Mouse (Mus musculus) forebrain, embryonic 10.5 days (tissue): ENCODE results near the gene Cfap99. TPM values are rescaled to one million over a fixed set of nuclear protein-coding genes. Genes with fewer than 3 reads are reported as not detected.

Source experiments
- DNase-seq: peaks from one replicate; pipeline ENCODE4 v3.0.0-alpha.2; 2017; ENCODE audit warnings: low spot score; ENCODE audit errors: extremely low spot score
- H3K27ac ChIP-seq: fragments of 300-500 bp; sonication (generic); 2 replicates; pipeline ENCODE4 v1.5.1; 2016; ENCODE audit warnings: mild to moderate bottlenecking
- H3K27me3 ChIP-seq: fragments of 300-500 bp; sonication (generic); 2 replicates; pipeline ENCODE4 v1.6.1; 2016; ENCODE audit warnings: mild to moderate bottlenecking; ENCODE audit not compliant: poor library complexity, severe bottlenecking
- H3K36me3 ChIP-seq: fragments of 300-500 bp; sonication (generic); replicated peaks from 2 replicates; pipeline ENCODE4 v1.6.1; 2016; ENCODE audit warnings: mild to moderate bottlenecking, moderate library complexity
- H3K4me1 ChIP-seq: fragments of 300-500 bp; sonication (generic); 2 replicates; pipeline ENCODE4 v1.6.1; 2016
- H3K4me3 ChIP-seq: fragments of 300-500 bp; sonication (generic); 2 replicates; pipeline ENCODE4 v1.5.1; 2016; ENCODE audit warnings: mild to moderate bottlenecking, moderate library complexity
- H3K9me3 ChIP-seq: fragments of 300-500 bp; sonication (generic); 2 replicates; pipeline ENCODE4 v1.6.1; 2016; ENCODE audit warnings: mild to moderate bottlenecking, moderate library complexity
- WGBS: fragments of 180-500 bp; shearing (Covaris S2); methylation state at CpG from one replicate; pipeline ENCODE4 v1.1.7; 2016; 5-methylcytosine and 5-hydroxymethylcytosine counted together
- polyA plus RNA-seq: library from polyadenylated mRNA; unstranded; fragments of >200 nt; fragmentation: Nextera tagmentation; extraction: Ambion mirVana; gene quantifications from 2 replicates; pipeline ENCODE4 v1.2.1, GENCODE M21; 2016

Cfap99 gene
- polyA plus RNA-seq, 1 experiment from 2014 or later: not detected

DNA sequence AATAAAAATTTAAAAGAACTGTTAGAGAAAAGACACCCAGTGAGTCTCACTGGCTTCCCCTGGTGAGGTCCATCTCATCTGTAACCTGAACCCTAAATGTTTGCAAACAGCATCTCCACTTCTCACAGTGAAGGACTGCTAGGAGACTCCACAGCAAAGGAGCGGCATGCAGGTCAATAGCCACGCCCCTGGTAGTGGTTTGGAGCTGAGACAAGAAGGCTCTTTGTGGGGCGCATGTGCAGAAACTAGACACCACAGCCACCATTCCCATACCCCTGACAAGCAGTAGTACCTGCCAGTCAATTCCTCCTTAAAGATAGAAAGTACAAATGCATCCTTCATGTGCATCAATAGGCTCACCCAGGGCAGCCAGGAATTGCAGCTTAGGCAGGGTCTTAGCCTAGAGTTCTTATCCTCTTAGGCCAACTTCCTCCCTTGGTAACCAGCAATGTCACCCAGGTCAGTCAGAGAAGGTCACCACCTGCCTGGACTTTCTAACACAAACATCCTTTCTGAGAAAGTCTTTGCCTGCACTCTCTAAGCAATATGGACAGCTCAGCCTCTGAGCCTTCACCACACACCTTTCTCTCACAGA, 4.1 kb upstream of the Cfap99 start:
- WGBS: 44% methylated on average over 3 of the region's 3 CpGs
- Histone ChIP-seq H3K4me1 (peaks cover 49% of the 10 kb centered on the region), H3K27ac (no peak overlapping the region), H3K4me3 (no peak overlapping the region), H3K36me3 (no peaks in the 10 kb centered on the region), H3K9me3 (no peaks in the 10 kb centered on the region), H3K27me3 (peaks cover 65% of the 10 kb centered on the region)
- no peak for DNase-seq

DNA sequence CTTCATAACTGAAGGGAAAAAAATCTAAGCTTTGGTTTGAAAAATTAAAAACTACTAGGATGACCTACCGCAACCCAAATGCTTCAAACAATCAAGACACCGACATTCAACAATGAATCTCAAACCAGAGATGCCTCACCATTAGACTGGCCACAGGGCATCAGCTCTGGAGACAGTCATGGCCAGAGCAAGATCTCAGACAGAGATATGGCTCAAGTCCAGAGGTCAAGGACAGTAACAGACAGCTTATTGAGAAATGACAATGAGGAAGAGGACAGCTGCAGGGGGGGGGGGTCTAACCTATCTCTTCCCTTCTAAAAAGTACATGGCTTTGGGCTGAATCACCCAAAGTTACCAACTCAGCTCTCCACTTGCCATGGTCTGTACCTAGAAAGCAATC, 3.1 kb upstream of the Cfap99 start:
- DNase-seq: no peak
- 77% methylated on average over 2 of the region's 2 CpGs for WGBS
- Histone ChIP-seq H3K4me3 (no peak overlapping the region), H3K36me3 (no peaks in the 10 kb centered on the region), H3K27me3 (peaks cover 75% of the 10 kb centered on the region), H3K27ac (no peak overlapping the region), H3K4me1 (peaks cover 49% of the 10 kb centered on the region), H3K9me3 (no peaks in the 10 kb centered on the region)

DNA sequence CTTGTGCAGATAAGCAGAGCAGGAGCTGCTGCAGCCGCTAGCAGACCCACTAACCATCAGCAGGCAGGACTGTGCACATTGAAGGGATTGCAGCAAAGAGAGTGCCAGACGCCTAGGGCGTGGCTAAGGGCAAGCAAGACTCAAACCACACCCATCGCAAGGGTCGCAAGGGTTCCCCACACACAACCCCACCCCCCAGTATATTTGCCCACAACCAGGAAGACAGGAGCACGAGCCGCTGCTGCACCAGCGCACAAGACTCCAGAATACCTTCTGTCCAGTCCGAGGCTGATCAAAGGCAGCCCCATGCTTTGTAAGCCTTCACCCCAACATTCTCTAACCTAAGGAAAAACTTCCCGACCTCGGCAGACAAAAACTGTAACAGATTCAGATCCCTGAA, 1.9 kb upstream of the Cfap99 start:
- H3K27me3 ChIP-seq: peaks cover 83% of the 10 kb centered on the region
- WGBS: 3% methylated on average over 11 of the region's 11 CpGs
- no peaks in the 10 kb centered on the region for H3K9me3 ChIP-seq
- H3K4me1 ChIP-seq: peaks cover 49% of the 10 kb centered on the region
- no peaks in the 10 kb centered on the region for H3K36me3 ChIP-seq
- DNase-seq: no peak
- no peak overlapping the region for H3K27ac ChIP-seq
- peak overlapping the region; percentile 75 for H3K4me3 ChIP-seq

DNA sequence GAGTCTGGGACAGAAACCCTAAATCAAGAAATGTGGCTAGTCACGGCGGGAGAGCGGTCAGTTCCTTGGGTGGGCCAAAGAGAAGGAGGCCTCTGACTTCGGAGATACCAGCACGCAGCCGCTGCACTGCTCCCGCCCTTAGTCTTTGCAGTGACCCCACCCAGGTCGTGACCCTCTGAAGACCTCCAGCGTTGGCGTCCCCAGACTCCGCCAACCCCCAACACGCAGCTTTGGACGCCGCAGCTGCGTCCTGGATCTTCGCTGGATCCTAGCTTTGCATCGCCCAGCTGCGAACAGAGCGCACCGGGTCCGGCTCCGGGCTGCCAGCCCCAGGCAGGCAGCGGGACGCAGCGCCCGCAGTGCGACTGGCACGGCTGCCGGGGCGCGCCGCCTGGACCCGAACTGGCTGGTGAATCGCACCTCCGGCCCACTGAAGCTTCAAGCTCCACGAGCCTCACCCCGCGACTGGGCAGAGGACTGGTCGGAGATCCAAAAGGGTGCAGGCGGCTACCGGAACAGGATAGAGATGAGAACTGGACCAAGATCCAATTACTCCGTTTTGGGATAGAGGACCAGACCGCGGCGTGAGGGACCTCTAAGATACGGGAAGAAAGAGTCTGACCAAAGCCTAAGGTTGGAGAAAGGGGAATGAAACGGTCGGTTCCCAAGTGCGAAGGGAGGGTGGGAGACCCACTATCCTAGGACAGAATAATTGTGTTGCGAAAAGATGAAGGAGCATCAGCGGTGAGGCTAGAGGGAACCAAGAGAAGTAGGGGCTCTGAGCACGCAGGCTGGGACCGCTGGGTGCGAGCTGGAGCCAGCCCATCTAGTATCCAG, 1.2 kb upstream of the Cfap99 start:
- Histone ChIP-seq H3K4me3 (peak overlapping the region; percentile 75), H3K27ac (no peak overlapping the region), H3K36me3 (no peaks in the 10 kb centered on the region), H3K4me1 (peaks cover 49% of the 10 kb centered on the region), H3K27me3 (peaks cover 85% of the 10 kb centered on the region), H3K9me3 (no peaks in the 10 kb centered on the region)
- under 1% methylated on average over 54 of the region's 54 CpGs for WGBS
- peak; percentile 36 for DNase-seq

DNA sequence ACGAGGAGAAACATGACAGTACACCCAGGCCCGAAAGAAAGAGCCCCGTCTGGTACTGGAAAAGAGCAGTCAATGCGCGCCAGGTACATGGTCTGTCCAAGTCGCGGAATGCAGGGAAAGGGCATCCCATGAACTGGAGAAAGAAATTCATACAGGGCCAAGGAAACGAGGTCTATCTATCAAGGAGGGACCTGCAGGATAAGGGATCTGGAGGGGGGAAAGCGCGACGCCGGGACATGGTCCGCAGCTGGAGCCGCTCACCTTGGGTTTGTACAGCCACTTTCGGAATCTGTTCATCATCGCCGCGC, 608 bp upstream of the Cfap99 start:
- Histone ChIP-seq H3K27ac (no peak overlapping the region), H3K9me3 (no peaks in the 10 kb centered on the region), H3K27me3 (peaks cover 83% of the 10 kb centered on the region), H3K36me3 (no peaks in the 10 kb centered on the region), H3K4me1 (peaks cover 43% of the 10 kb centered on the region), H3K4me3 (peak overlapping the region; percentile 75)
- under 1% methylated on average over 18 of the region's 18 CpGs for WGBS
- DNase-seq: no peak

DNA sequence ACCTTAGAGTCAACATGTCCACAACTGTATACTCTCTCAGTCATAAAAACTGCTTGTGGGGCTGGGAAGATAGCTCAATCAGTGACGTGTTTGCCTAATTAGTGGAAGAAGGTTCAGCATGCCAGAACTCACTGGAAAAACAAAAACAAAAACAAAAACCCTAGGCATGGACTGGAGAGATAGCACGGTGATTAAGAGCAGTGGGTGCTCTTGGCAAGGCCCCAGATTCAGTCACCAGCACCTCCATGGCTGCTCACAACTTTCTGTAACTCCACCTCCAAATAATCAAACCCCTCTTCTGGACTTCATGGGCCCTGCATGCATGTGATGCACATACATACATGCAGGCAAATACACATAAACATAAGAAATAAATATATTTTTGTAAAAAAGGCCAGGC, 886 bp downstream of the Cfap99 start:
- H3K4me1 ChIP-seq: peaks cover 39% of the 10 kb centered on the region
- 61% methylated on average over 2 of the region's 2 CpGs for WGBS
- no peak overlapping the region for H3K4me3 ChIP-seq
- no peak for DNase-seq
- H3K9me3 ChIP-seq: no peaks in the 10 kb centered on the region
- no peaks in the 10 kb centered on the region for H3K36me3 ChIP-seq
- H3K27ac ChIP-seq: no peak overlapping the region
- peaks cover 74% of the 10 kb centered on the region for H3K27me3 ChIP-seq

DNA sequence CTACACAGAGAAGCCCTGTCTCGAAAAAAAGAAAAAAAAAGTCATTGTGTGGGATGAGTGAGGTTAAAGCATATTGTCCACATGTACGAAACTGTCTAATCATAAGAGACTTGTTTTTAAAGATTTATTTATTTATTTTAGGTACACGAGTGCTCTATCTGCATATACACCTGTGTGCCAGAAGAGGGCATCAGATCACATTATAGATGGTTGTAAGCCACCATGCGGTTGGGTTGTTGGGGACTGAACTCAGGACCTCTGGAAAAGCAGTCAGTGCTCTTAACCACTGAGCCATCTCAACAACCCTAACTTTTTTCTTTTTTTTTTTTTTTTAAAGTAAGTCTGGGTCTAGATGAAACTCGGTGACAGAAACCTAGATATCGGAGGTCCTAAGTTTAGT, 5.0 kb downstream of the Cfap99 start:
- Histone ChIP-seq H3K27me3 (peaks cover 34% of the 10 kb centered on the region), H3K9me3 (no peaks in the 10 kb centered on the region), H3K4me3 (no peak overlapping the region), H3K4me1 (peaks cover 20% of the 10 kb centered on the region), H3K27ac (no peak overlapping the region), H3K36me3 (no peaks in the 10 kb centered on the region)
- no peak for DNase-seq
- 81% methylated on average over 6 of the region's 6 CpGs for WGBS

DNA sequence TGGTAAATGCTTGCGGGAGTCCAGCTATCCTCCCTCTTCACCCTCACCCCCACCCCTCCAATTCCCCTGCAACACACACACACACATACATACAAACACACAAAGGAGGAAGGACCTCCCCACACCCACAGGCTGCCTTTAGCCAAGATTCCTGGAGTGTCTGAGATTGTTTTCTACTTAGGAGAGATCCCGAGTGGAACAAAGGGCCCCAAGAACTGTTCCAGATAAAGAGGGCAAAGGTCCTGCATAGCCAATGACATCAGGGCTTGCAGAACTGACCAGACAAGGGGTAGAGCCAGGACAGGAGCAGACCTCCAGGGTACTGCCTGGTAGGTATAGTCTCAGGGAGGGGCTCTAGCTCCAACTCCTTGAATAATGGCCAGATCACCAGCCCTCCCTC, 6.3 kb downstream of the Cfap99 start:
- peaks cover 21% of the 10 kb centered on the region for H3K27me3 ChIP-seq
- no peak overlapping the region for H3K27ac ChIP-seq
- no peaks in the 10 kb centered on the region for H3K9me3 ChIP-seq
- H3K36me3 ChIP-seq: no peaks in the 10 kb centered on the region
- peaks cover 13% of the 10 kb centered on the region for H3K4me1 ChIP-seq
- WGBS: 34% methylated on average over 2 of the region's 2 CpGs
- H3K4me3 ChIP-seq: no peak overlapping the region
- DNase-seq: no peak

DNA sequence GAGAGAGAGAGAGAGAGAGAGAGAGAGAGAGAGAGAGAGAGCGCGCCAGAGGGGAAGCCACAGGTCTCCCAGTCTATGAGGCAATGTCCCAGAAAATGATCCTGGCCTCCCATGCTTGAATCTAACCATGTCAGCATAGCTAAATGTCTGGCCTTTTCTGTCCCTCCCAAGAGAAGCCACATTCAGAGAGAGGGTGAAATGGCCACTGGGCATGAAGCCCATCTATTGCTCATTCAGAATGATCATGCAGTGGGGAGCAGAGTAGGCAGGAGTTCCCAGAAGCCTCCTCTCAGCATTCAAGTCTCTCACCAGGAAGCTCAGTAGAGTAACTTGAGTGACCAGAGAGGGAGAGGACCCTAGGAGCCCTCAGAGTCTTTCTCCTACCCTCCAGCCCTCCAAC, 6.7 kb downstream of the Cfap99 start:
- WGBS: 93% methylated on average over 2 of the region's 2 CpGs
- H3K9me3 ChIP-seq: no peaks in the 10 kb centered on the region
- H3K27ac ChIP-seq: no peak overlapping the region
- H3K4me3 ChIP-seq: no peak overlapping the region
- no peaks in the 10 kb centered on the region for H3K36me3 ChIP-seq
- H3K27me3 ChIP-seq: peaks cover 16% of the 10 kb centered on the region
- DNase-seq: no peak
- H3K4me1 ChIP-seq: peaks cover 13% of the 10 kb centered on the region

DNA sequence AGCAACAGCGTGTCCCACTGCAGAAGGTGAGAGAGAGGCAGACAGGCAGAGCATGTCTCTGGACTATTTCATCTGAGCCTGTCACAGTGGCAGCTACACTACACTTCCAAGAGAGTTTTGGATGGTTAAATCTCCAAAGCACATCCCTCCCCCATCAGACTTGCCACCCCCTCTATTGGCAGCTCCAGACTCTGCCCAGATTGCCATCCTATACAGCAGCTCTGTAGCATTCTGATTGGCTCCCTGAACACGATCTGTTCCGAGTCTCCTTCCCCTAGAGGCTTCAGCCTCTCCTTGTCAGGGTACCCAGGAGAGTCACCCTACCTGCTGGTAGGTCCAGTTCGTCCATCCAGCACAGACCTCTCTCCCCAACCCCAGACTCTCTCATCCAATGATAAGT, 9.7 kb downstream of the Cfap99 start:
- Histone ChIP-seq H3K9me3 (no peaks in the 10 kb centered on the region), H3K36me3 (no peaks in the 10 kb centered on the region), H3K4me1 (peaks cover 13% of the 10 kb centered on the region), H3K4me3 (no peak overlapping the region), H3K27me3 (no peaks in the 10 kb centered on the region), H3K27ac (no peak overlapping the region)
- WGBS: 65% methylated on average over 4 of the region's 4 CpGs
- no peak for DNase-seq

DNA sequence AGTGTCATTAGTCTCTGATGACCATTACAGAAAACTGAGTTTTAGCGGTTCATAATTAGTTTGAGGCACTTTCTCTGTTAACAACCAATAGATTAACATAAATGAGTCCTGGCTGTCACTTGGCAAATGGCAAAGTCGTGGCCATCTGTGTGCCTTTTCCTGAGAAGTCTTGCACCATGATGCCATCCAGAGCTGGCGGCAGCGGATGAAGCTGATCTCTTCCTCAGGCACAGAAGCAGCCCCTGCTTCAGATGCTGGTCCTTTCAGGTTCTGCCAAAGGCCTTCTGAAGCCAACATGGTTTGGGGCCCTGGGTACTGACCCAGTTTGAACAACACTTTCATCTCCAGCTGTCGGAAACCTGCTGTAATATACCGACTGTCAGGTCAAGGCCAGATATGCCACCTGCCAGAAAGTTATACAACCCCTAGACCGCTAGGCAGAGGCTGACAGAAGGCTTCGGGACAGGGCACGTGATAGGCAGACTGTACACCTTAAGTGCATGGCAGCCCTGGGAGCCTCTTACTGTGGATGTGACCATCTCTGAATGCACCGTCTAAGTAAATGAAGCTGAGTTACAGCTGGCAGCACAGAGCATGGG, 10.6 kb downstream of the Cfap99 start:
- no peaks in the 10 kb centered on the region for H3K27me3 ChIP-seq
- H3K9me3 ChIP-seq: no peaks in the 10 kb centered on the region
- WGBS: 91% methylated on average over 10 of the region's 10 CpGs
- peaks cover 11% of the 10 kb centered on the region for H3K4me1 ChIP-seq
- H3K27ac ChIP-seq: no peak overlapping the region
- no peaks in the 10 kb centered on the region for H3K36me3 ChIP-seq
- no peak overlapping the region for H3K4me3 ChIP-seq
- no peak for DNase-seq

DNA sequence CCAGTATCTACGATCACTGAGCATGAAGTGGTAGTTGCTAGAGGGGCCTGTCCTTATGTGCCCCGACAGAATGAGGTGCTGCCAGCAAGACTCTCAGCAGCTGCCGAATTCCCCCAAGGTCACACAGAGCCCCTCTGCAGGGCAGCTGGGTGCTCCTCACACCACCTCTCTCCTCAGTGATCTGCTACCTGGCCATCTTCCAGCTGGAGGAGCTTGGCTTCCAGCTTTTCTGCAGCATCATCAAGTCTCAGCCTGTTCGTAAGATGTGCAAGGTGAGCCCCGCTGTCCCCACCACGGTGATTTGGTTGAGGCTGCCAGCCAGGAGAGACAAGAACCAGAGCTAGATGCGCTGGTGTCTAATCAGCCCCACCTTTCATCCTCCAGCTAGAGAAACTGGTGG, 14.0 kb downstream of the Cfap99 start:
- Histone ChIP-seq H3K4me1 (no peaks in the 10 kb centered on the region), H3K27ac (no peak overlapping the region), H3K9me3 (no peaks in the 10 kb centered on the region), H3K36me3 (no peaks in the 10 kb centered on the region), H3K4me3 (no peak overlapping the region), H3K27me3 (no peaks in the 10 kb centered on the region)
- no peak for DNase-seq
- 87% methylated on average over 7 of the region's 7 CpGs for WGBS

DNA sequence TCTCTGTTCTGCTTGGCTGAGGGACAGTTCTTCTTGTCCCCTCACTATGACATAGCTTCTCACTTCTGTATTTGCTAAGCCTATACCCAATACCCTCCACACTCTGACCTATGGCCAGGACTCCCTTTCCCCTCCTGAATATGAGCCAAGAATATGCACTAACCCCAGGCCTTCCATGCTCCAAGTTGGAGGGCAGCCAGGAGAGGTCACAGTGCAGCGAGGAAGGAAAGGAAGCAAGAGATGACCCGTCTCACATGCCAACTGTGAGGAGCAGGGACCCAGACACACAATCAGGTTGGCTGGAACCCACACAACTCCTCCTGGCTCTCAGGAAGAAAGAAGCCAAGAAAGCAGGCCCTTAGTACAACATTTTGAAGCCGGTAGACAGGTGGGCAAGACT, 20.6 kb downstream of the Cfap99 start:
- Histone ChIP-seq H3K4me1 (no peaks in the 10 kb centered on the region), H3K27ac (no peak overlapping the region), H3K9me3 (no peaks in the 10 kb centered on the region), H3K27me3 (no peaks in the 10 kb centered on the region), H3K36me3 (no peaks in the 10 kb centered on the region), H3K4me3 (no peak overlapping the region)
- DNase-seq: no peak
- 82% methylated on average over 3 of the region's 3 CpGs for WGBS
